Mouse (Mus musculus) forelimb bud, embryonic 11.5 days (tissue): ENCODE measurements around the gene Eps8l2.
A peak's percentile ranks its signal among the peaks of the same experiment; 100 is the strongest.
"Not testable (repeated sequence)": the region's sequence is repeated elsewhere in the genome, so short reads cannot be mapped to it uniquely, and the experiment has no call there.

Source experiments
- DNase-seq: peaks from one replicate; pipeline ENCODE4 v3.0.0-alpha.2; 2012; ENCODE audit warnings: low read depth, low spot score

Gene Eps8l2

GRCm38 (mm10) chr7:141407670-141408069 lies 69.0 kb downstream of the Eps8l2 start:
- not testable (repeated sequence) for DNase-seq

GRCm38 (mm10) chr7:141408833-141409232 lies 70.2 kb downstream of the Eps8l2 start:
- peak; percentile 81 for DNase-seq

- DNase-seq: no peak
Measured at GRCm38 (mm10) chr7:141410631-141411030, 72.0 kb downstream of the Eps8l2 start.

GRCm38 (mm10) chr7:141411667-141412066 lies 73.0 kb downstream of the Eps8l2 start:
- no peak for DNase-seq
